ENCODE assay signal across 28 mouse cellular contexts in the genomic region with DNA sequence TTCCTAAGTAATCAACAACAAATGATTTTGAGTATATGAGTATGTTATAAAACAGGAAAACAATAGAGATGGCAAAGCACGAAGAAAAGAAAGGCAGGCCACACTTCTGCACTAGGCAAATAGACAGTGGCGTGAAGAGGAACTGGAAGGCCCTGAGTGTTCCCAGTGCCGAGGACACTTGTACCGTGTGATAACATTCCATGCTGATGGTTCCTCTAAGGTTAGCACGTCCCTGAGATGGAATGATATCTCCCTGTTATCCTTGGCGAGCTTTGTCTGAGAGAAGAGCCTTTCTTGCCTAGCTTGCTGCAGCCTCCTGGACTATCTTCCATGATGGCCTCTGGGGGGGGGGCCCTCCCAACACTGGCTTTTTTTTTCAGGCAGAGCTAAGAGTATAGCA. TPM values are rescaled to one million over a fixed set of nuclear protein-coding genes. Genes with fewer than 3 reads are reported as not detected.
DNase-seq lines count a peak whose midpoint lies in the region; ATAC-seq and TF ChIP-seq lines count a peak whose summit lies in the region.
"Had no signal": no experiment of that assay in that cellular context is flagged by ENCODE, and none has a peak within 500 bp of the region (broad histone marks: within the 10 kb centered on the region; RNA-seq: fewer than 3 reads in every experiment).

No protein-coding gene starts in this region.

- 0 out of 2 replicates have a peak overlapping the region, but pooled peaks have one; percentile 5 for H3K4me2 ChIP-seq in hindbrain, postnatal 0 days (ENCODE audit: low read depth, low read length)
- H3K4me2 ChIP-seq in hindbrain, embryonic 13.5 days, result no peak overlapping the region
- H3K4me2 ChIP-seq: heart, embryonic 13.5 days; hindbrain, embryonic 12.5 days had no signal

- H3K27ac ChIP-seq in hindbrain, postnatal 0 days, result no peak overlapping the region
- H3K27ac ChIP-seq in hindbrain, embryonic 13.5 days, result no peak overlapping the region
- H3K27ac ChIP-seq: forebrain, embryonic 10.5 days; gastrocnemius, adult 2 months; heart, embryonic 13.5 days; hindbrain, embryonic 12.5 days had no signal

- no peaks in the 10 kb centered on the region for H3K36me3 ChIP-seq in hindbrain, postnatal 0 days (ENCODE audit: insufficient read depth, low read length)
- H3K36me3 ChIP-seq in hindbrain, embryonic 13.5 days, result no peaks in the 10 kb centered on the region
- H3K36me3 ChIP-seq: forebrain, embryonic 10.5 days; G1E; heart, embryonic 13.5 days; hindbrain, embryonic 12.5 days had no signal

- no peak overlapping the region for H3K9ac ChIP-seq in hindbrain, postnatal 0 days (replicated peaks; ENCODE audit: low read length)
- H3K9ac ChIP-seq in hindbrain, embryonic 13.5 days, result no peak overlapping the region
- H3K9ac ChIP-seq: forebrain, postnatal 0 days; heart, embryonic 13.5 days; hindbrain, embryonic 12.5 days had no signal

- peaks cover 5% of the 10 kb centered on the region; the same call in 1 of the 2 replicates for H3K4me1 ChIP-seq in hindbrain, postnatal 0 days (ENCODE audit: insufficient read depth, low read length)
- peaks cover 16% of the 10 kb centered on the region for H3K4me1 ChIP-seq in hindbrain, embryonic 13.5 days (replicated peaks)

- no peak for ATAC-seq in hindbrain, postnatal 0 days
- ATAC-seq in hindbrain, embryonic 13.5 days (ENCODE audit: low FRiP score), result no peak
- ATAC-seq: forebrain, embryonic 14.5 days; forebrain, postnatal 0 days; intestine, postnatal 0 days; Patski had no signal

- TF ChIP-seq CTCF in hindbrain, postnatal 0 days (IDR thresholded peaks at IDR 0.05; ENCODE audit: low read depth), result no peak

- WGBS in hindbrain, postnatal 0 days, result 86% methylated on average over 6 of the region's 6 CpGs
- 92% methylated on average over 6 of the region's 6 CpGs for WGBS in hindbrain, embryonic 13.5 days

- H3K4me3 ChIP-seq in hindbrain, postnatal 0 days (ENCODE audit: low read length), result no peak overlapping the region
- no peak overlapping the region for H3K4me3 ChIP-seq in hindbrain, embryonic 13.5 days
- H3K4me3 ChIP-seq: forebrain, embryonic 10.5 days; gastrocnemius, adult 2 months; heart, embryonic 13.5 days; hindbrain, embryonic 12.5 days had no signal

- H3K27me3 ChIP-seq in hindbrain, postnatal 0 days (ENCODE audit: insufficient read depth, low read length), result no peaks in the 10 kb centered on the region
- no peaks in the 10 kb centered on the region for H3K27me3 ChIP-seq in hindbrain, embryonic 13.5 days
- H3K27me3 ChIP-seq: CH12.LX; heart, embryonic 13.5 days; hindbrain, embryonic 12.5 days; Patski had no signal

- peak; percentile 51 for DNase-seq in adrenal gland, adult 8-10 months
- DNase-seq in adrenal gland, postnatal 25 days, result no peak
- no peak for DNase-seq in hindbrain, postnatal 0 days (ENCODE audit: low spot score)
- DNase-seq in ovary, adult 18-20 months (ENCODE audit: low spot score), result peak; percentile 54
- DNase-seq in ovary, postnatal 10 days (ENCODE audit: low spot score), result no peak
- DNase-seq in embryo, embryonic 9.5 days (ENCODE audit: extremely low spot score), result no peak
- DNase-seq: adrenal gland, adult 2 months; B cell, adult 2 months; cerebellum, adult 11 months; cerebellum, adult 2 months; cerebellum, adult 9-11 months; cerebellum, postnatal 25 days; forebrain, postnatal 0 days; gastrocnemius, adult 2 months; gastrocnemius, postnatal 14 days; heart, adult 18-20 months; heart, postnatal 14 days; heart, postnatal 4 days had no signal

- H3K9me3 ChIP-seq in hindbrain, postnatal 0 days (ENCODE audit: low read length), result no peaks in the 10 kb centered on the region
- H3K9me3 ChIP-seq in hindbrain, embryonic 13.5 days, result no peaks in the 10 kb centered on the region
- H3K9me3 ChIP-seq: forebrain, embryonic 10.5 days; G1E; heart, embryonic 13.5 days; hindbrain, embryonic 12.5 days had no signal

RNA-seq across cellular contexts. Expression of gene Acsbg1, which starts 2.9 kb away (rescaled TPM):
- total RNA-seq in adrenal gland, adult 8-10 months (2022), result 100 to 1,000 TPM; 259 to 564 (median 438) TPM
- total RNA-seq in adrenal gland, postnatal 25 days (2021), result 86.2 and 108 TPM in 2 replicates
- 101 and 106 TPM in 2 replicates for total RNA-seq in hindbrain, postnatal 0 days (2014; rRNA removed)
- polyA plus RNA-seq in hindbrain, postnatal 0 days (2015; fragmentation: Nextera tagmentation; extraction: Ambion mirVana), result 57.1 and 67.4 TPM in 2 replicates
- 14.2 and 15.6 TPM in 2 replicates for polyA plus RNA-seq in hindbrain, embryonic 13.5 days (2015; fragmentation: Nextera tagmentation; extraction: Ambion mirVana)
- total RNA-seq: common myeloid progenitor, adult 5-6 weeks had no signal

RNA-seq across cellular contexts. Expression of gene Dnaja4, which starts 39.9 kb away (rescaled TPM):
- total RNA-seq in adrenal gland, adult 8-10 months (2022), result 10 to 100 TPM; 25.6 to 30.9 (median 28.1) TPM
- 16.7 and 23.1 TPM in 2 replicates for total RNA-seq in adrenal gland, postnatal 25 days (2021)
- total RNA-seq in hindbrain, postnatal 0 days (2014; rRNA removed), result 5.5 and 11.3 TPM in 2 replicates
- polyA plus RNA-seq in hindbrain, postnatal 0 days (2015; fragmentation: Nextera tagmentation; extraction: Ambion mirVana), result 6.2 and 6.7 TPM in 2 replicates
- polyA plus RNA-seq in hindbrain, embryonic 13.5 days (2015; fragmentation: Nextera tagmentation; extraction: Ambion mirVana), result 4.8 and 7.2 TPM in 2 replicates
- polyA plus RNA-seq: G1E had no signal

Comparison
In these comparisons a context has a peak if more than half of its experiments do, and no peak if none do; other contexts are left out.
1. DNase-seq: peak in adrenal gland, adult 8-10 months (single experiment) and ovary, adult 18-20 months (single experiment); none in adrenal gland, postnatal 25 days (single experiment), hindbrain, postnatal 0 days (single experiment), ovary, postnatal 10 days (single experiment) and embryo, embryonic 9.5 days (single experiment).